Mouse (Mus musculus) heart, postnatal 0 days (tissue): ENCODE measurements around the gene Ahsa2. TPM values are rescaled to one million over a fixed set of nuclear protein-coding genes. Genes with fewer than 3 reads are reported as not detected.
A peak's percentile ranks its signal among the peaks of the same experiment; 100 is the strongest.
"Not testable (repeated sequence)": the region's sequence is repeated elsewhere in the genome, so short reads cannot be mapped to it uniquely, and the experiment has no call there.

Experiments used
- ATAC-seq: fragments of 200-750 bp; cut with Nextera tagmentation; 2 replicates; pipeline ENCODE4 v1.8.0; 2017; ENCODE audit warnings: low read depth, moderate number of reproducible peaks, moderate library complexity; ENCODE audit not compliant: insufficient read depth
- DNase-seq: peaks from one replicate; pipeline ENCODE4 v3.0.0-alpha.2; 2016; ENCODE audit warnings: low spot score
- H3K27ac ChIP-seq: fragments of 300-500 bp; sonication (generic); 2 replicates; pipeline ENCODE4 v1.5.1; 2014; ENCODE audit warnings: low read depth, mild to moderate bottlenecking
- H3K27me3 ChIP-seq: fragments of 300-500 bp; sonication (generic); 2 replicates; pipeline ENCODE4 v1.6.1; 2014; ENCODE audit warnings: low read length, mixed read lengths; ENCODE audit not compliant: control insufficient read depth, insufficient read depth
- H3K36me3 ChIP-seq: fragments of 300-500 bp; sonication (generic); replicated peaks from 2 replicates; pipeline ENCODE4 v1.6.1; 2014; ENCODE audit warnings: low read length, mixed read lengths; ENCODE audit not compliant: control insufficient read depth, insufficient read depth
- H3K4me1 ChIP-seq: fragments of 300-500 bp; sonication (generic); 2 replicates; pipeline ENCODE4 v1.6.1; 2014; ENCODE audit warnings: antibody characterized with exemption; ENCODE audit not compliant: control insufficient read depth, insufficient read depth
- H3K4me2 ChIP-seq: fragments of 300-500 bp; sonication (generic); 2 replicates; pipeline ENCODE4 v1.6.1; 2014; ENCODE audit warnings: low read depth, mild to moderate bottlenecking, low read length, moderate library complexity
- H3K4me3 ChIP-seq: fragments of 300-500 bp; sonication (generic); 2 replicates; pipeline ENCODE4 v1.5.1; 2014; ENCODE audit warnings: low read depth, low read length
- H3K9ac ChIP-seq: fragments of 300-500 bp; sonication (generic); replicated peaks from 2 replicates; pipeline ENCODE4 v1.6.1; 2014; ENCODE audit warnings: low read depth, low read length, mixed read lengths
- H3K9me3 ChIP-seq: fragments of 300-500 bp; sonication (generic); replicated peaks from 2 replicates; pipeline ENCODE4 v1.6.1; 2016; ENCODE audit warnings: low read length; ENCODE audit not compliant: control insufficient read depth
- CTCF ChIP-seq: IDR thresholded peaks from 2 replicates; pipeline ENCODE4 v1.5.1; 2016; ENCODE audit warnings: antibody characterized with exemption, control low read depth, low read depth
- EP300 ChIP-seq: IDR thresholded peaks from 2 replicates; pipeline ENCODE4 v1.6.1; 2016; ENCODE audit warnings: antibody characterized with exemption, low read depth
- WGBS: fragments of 180-500 bp; shearing (Covaris S2); extraction: QIAGEN DNeasy Blood & Tissue Kit; methylation state at CpG from one replicate; pipeline ENCODE4 v1.1.7; 2014; 5-methylcytosine and 5-hydroxymethylcytosine counted together
- polyA plus RNA-seq: library from polyadenylated mRNA; unstranded; fragments of >200 nt; fragmentation: Nextera tagmentation; extraction: Ambion mirVana; gene quantifications from 2 replicates; pipeline ENCODE4 v1.2.1, GENCODE M21; 2015
- total RNA-seq: library from RNA; depleted of rRNA; stranded (reverse); fragments of >200 nt; gene quantifications from 2 replicates; pipeline ENCODE4 v1.2.3, GENCODE M21; 2014; ENCODE audit warnings: low replicate concordance; rRNA removed

The Ahsa2 gene
- total RNA-seq: 4.9 and 15.8 TPM in 2 replicates
- polyA plus RNA-seq: 34.7 and 42.9 TPM in 2 replicates

GRCm38 (mm10) chr11:23497718-23498509 is at the start of gene Ahsa2:
TSS of gene Ahsa2 (minus strand) at chr11:23498030.
- peak within 1 kb of the TSS; percentile 95 for H3K27ac ChIP-seq
- TF ChIP-seq CTCF: no peak
- TF ChIP-seq EP300: no peak
- peaks cover 17% of the 10 kb centered on the region for H3K36me3 ChIP-seq
- WGBS: under 1% methylated on average over 30 of the region's 66 CpGs
- H3K4me3 ChIP-seq: peak within 1 kb of the TSS; percentile 87
- peak; percentile 92 for ATAC-seq
- H3K4me2 ChIP-seq: peak within 1 kb of the TSS; percentile 65
- H3K9ac ChIP-seq: peak within 1 kb of the TSS; percentile 90
- H3K4me1 ChIP-seq: peaks cover 14% of the 10 kb centered on the region
- no peaks in the 10 kb centered on the region for H3K27me3 ChIP-seq
- peak; percentile 98 for DNase-seq
- H3K9me3 ChIP-seq: no peaks in the 10 kb centered on the region

DNA sequence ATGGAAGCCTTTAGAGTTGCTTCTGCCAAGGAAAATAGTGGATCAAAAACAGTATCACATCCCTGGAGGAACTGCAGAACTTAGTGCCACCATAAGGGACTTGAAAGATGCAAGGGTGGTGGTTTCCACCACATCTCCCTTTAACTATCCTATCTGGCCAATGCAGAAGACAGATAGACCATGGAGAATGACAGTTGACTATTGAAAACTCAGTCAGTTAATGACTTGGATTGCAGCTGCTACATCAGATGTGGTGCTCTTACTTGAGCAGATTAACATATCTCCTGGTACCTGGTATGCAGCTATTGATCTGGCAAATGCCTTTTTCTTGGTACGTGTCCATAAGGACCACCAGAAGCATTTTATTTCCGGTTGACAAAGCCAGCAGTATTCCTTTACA is 39.6 kb upstream of the Ahsa2 start:
- DNase-seq: no peak
- no peak for ATAC-seq
- Histone ChIP-seq H3K9me3 (no peaks in the 10 kb centered on the region), H3K9ac (no peak overlapping the region), H3K4me1 (no peaks in the 10 kb centered on the region), H3K36me3 (no peaks in the 10 kb centered on the region), H3K4me3 (no peak overlapping the region), H3K4me2 (no peak overlapping the region), H3K27ac (no peak overlapping the region), H3K27me3 (no peaks in the 10 kb centered on the region)
- TF ChIP-seq CTCF (no peak), EP300 (no peak)
- WGBS: 65% methylated on average over 2 of the region's 2 CpGs

DNA sequence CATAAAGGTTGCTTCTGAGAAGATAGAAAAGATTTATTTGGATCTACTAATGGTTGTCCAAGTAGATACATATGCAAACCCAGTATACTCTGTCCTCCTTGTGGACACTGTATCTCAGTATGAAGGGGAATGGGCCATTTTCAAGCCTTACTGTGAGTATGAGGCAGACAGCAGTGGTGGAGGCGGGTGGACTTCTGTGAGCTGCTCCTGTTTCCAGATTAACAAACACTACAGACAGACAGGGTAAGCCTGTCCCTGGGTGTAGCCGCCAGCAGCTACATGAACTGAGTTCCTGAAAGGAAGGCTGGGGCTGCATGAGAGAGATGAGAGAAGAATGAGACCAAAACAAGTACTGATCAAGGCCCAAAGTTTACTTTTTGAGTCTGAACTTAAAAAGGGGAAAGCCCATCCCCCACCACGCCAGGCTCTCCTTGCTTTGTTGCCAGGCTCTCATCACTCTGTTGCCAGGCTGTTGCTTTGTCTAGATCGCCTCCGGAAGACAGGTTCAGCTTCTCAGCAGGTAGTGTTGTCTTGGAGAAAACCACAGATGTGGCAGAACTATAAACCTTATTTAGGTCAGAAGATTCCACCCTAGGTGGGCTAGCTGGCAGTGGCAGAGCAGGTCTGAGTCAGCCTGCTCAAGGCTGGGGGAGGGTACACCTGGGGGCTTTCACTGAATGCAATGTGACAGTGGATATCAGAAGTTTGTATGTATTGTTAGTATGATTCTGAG is 22.8 kb upstream of the Ahsa2 start, which contains the start of gene 1700093K21Rik:
TSS of gene 1700093K21Rik (minus strand) at position 683 of the 733 bp plus-strand sequence.
- no peak within 1 kb of the TSS for H3K4me3 ChIP-seq
- no peak for TF ChIP-seq EP300
- TF ChIP-seq CTCF: no peak
- ATAC-seq: no peak

DNA sequence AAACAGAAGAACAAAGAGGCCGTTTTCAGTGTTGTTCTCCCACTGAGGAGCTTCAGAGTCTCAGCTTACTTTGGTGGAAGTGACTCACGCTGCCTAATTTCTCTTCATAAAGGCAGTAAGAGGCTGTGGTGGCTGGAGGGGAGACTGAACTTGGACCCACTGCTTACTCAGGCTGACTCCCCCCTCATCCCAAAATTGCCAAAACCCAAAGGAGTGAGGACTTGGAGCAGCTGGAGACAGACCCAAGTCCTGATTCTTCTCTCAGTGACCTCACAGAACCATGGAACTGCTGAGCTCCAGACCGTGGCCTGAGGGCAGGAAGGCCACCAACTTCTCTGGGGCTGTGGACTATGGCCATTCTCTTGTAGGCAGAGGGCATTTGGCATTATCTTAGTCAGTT is 21.2 kb upstream of the Ahsa2 start:
- Histone ChIP-seq H3K9me3 (no peaks in the 10 kb centered on the region), H3K9ac (no peak overlapping the region), H3K27me3 (no peaks in the 10 kb centered on the region), H3K4me1 (no peaks in the 10 kb centered on the region), H3K36me3 (no peaks in the 10 kb centered on the region), H3K27ac (no peak overlapping the region), H3K4me3 (no peak overlapping the region), H3K4me2 (no peak overlapping the region)
- TF ChIP-seq CTCF: no peak
- no peak for TF ChIP-seq EP300
- 77% methylated on average over 3 of the region's 3 CpGs for WGBS
- ATAC-seq (no peak), DNase-seq (no peak)

More for the DNA sequence above, 22.8 kb upstream of the Ahsa2 start, which contains the start of gene 1700093K21Rik:
- H3K4me2 ChIP-seq: no peak within 1 kb of the TSS
- no peaks in the 10 kb centered on the region for H3K27me3 ChIP-seq
- no peak within 1 kb of the TSS for H3K9ac ChIP-seq
- 53% methylated on average over 5 of the region's 5 CpGs for WGBS
- no peaks in the 10 kb centered on the region for H3K36me3 ChIP-seq
- H3K9me3 ChIP-seq: 0 out of 2 replicates have a peak, but pooled peaks cover 4% of the 10 kb centered on the region
- H3K4me1 ChIP-seq: no peaks in the 10 kb centered on the region
- no peak for DNase-seq
- no peak within 1 kb of the TSS for H3K27ac ChIP-seq

GRCm38 (mm10) chr11:23515315-23515714 is 17.5 kb upstream of the Ahsa2 start:
- no peak for ATAC-seq
- Histone ChIP-seq H3K4me2 (no peak overlapping the region), H3K27ac (no peak overlapping the region), H3K4me3 (no peak overlapping the region), H3K27me3 (no peaks in the 10 kb centered on the region), H3K36me3 (no peaks in the 10 kb centered on the region), H3K9ac (no peak overlapping the region), H3K4me1 (no peaks in the 10 kb centered on the region), H3K9me3 (no peaks in the 10 kb centered on the region)
- TF ChIP-seq EP300: no peak
- DNase-seq: no peak
- WGBS: 66% methylated on average over 2 of the region's 2 CpGs

GRCm38 (mm10) chr11:23514785-23515184 is 17.0 kb upstream of the Ahsa2 start:
- H3K4me3 ChIP-seq, H3K4me2 ChIP-seq, H3K27ac ChIP-seq, H3K4me1 ChIP-seq, H3K27me3 ChIP-seq, DNase-seq, H3K9me3 ChIP-seq, ATAC-seq, H3K36me3 ChIP-seq, H3K9ac ChIP-seq: not testable (repeated sequence)
- WGBS: 66% methylated on average over 4 of the region's 4 CpGs

GRCm38 (mm10) chr11:23504801-23505200 is 7.0 kb upstream of the Ahsa2 start:
- not testable (repeated sequence) for H3K36me3 ChIP-seq, ATAC-seq, H3K4me1 ChIP-seq, DNase-seq, H3K4me3 ChIP-seq, H3K9ac ChIP-seq, H3K4me2 ChIP-seq, H3K9me3 ChIP-seq, H3K27me3 ChIP-seq, H3K27ac ChIP-seq
- 74% methylated on average over 5 of the region's 5 CpGs for WGBS
